Mouse (Mus musculus): Measurements from ENCODE around the gene Mthfr. TPM values are rescaled to one million over a fixed set of nuclear protein-coding genes. Genes with fewer than 3 reads are reported as not detected.
A peak's percentile ranks its signal among the peaks of the same experiment; 100 is the strongest.
"Not testable (repeated sequence)": the region's sequence is repeated elsewhere in the genome, so short reads cannot be mapped to it uniquely, and the experiment has no call there.

Gene Mthfr
- total and polyA plus RNA-seq, 2 experiments from 2014 or later, result 7.9 to 34.5 TPM

- Histone ChIP-seq H3K9ac (peak overlapping the region; percentile 62), H3K9me3 (ENCODE audit: low read length) (no peaks in the 10 kb centered on the region), H3K27me3 (ENCODE audit: insufficient read depth, low read length) (no peaks in the 10 kb centered on the region), H3K4me1 (ENCODE audit: insufficient read depth) (peaks cover 20% of the 10 kb centered on the region), H3K4me3 (ENCODE audit: low read depth, low read length) (peak overlapping the region; percentile 90), H3K27ac (ENCODE audit: low read depth, low read length) (peak overlapping the region; percentile 84), H3K36me3 (ENCODE audit: insufficient read depth) (peaks cover 8% of the 10 kb centered on the region; the same call in 1 of the 2 replicates), H3K4me2 (ENCODE audit: low read depth) (peak overlapping the region; percentile 96)
- ATAC-seq, result peak; percentile 1; the same call in 1 of the 2 replicates
- DNase-seq, result peak; percentile 46
- TF ChIP-seq CTCF (IDR thresholded peaks at IDR 0.05; ENCODE audit: low read depth), result peak; percentile 25
- WGBS, result 15% methylated on average over 19 of the region's 19 CpGs
Measured at GRCm38 (mm10) chr4:148039254-148040028, 564 bp downstream of the Mthfr start.

- H3K4me1 ChIP-seq (ENCODE audit: insufficient read depth), result peaks cover 20% of the 10 kb centered on the region
- no peak for TF ChIP-seq CTCF (IDR thresholded peaks at IDR 0.05; ENCODE audit: low read depth)
Measured at GRCm38 (mm10) chr4:148040029-148040830, 1.4 kb downstream of the Mthfr start.

GRCm38 (mm10) chr4:148040933-148041610, 2.2 kb downstream of the Mthfr start:
- Histone ChIP-seq H3K27ac (ENCODE audit: low read depth, low read length) (peak overlapping the region; percentile 54; the same call in 1 of the 2 replicates), H3K27me3 (ENCODE audit: insufficient read depth, low read length) (no peaks in the 10 kb centered on the region), H3K9ac (peak overlapping the region; percentile 49), H3K4me2 (ENCODE audit: low read depth) (peak overlapping the region; percentile 53), H3K4me3 (ENCODE audit: low read depth, low read length) (peak overlapping the region; percentile 27), H3K9me3 (ENCODE audit: low read length) (no peaks in the 10 kb centered on the region), H3K36me3 (ENCODE audit: insufficient read depth) (peaks cover 6% of the 10 kb centered on the region; the same call in 1 of the 2 replicates), H3K4me1 (ENCODE audit: insufficient read depth) (peaks cover 20% of the 10 kb centered on the region)
- 2% methylated on average over 19 of the region's 19 CpGs for WGBS
- ATAC-seq, result no peak; the same call in 1 of the 2 replicates
- TF ChIP-seq CTCF (IDR thresholded peaks at IDR 0.05; ENCODE audit: low read depth), result no peak
- peak; percentile 38 for DNase-seq

More at GRCm38 (mm10) chr4:148040029-148040830, 1.4 kb downstream of the Mthfr start:
- H3K9me3 ChIP-seq (ENCODE audit: low read length), result no peaks in the 10 kb centered on the region
- H3K4me3 ChIP-seq (ENCODE audit: low read depth, low read length), result peak overlapping the region; percentile 27; the same call in 1 of the 2 replicates
- H3K27ac ChIP-seq (ENCODE audit: low read depth, low read length), result peak overlapping the region; percentile 54; the same call in 1 of the 2 replicates
- DNase-seq (no peak), ATAC-seq (no peak)
- H3K27me3 ChIP-seq (ENCODE audit: insufficient read depth, low read length), result no peaks in the 10 kb centered on the region
- peak overlapping the region; percentile 49; the same call in 1 of the 2 replicates for H3K9ac ChIP-seq
- peak overlapping the region; percentile 96 for H3K4me2 ChIP-seq (ENCODE audit: low read depth)
- 57% methylated on average over 15 of the region's 15 CpGs for WGBS
- peaks cover 9% of the 10 kb centered on the region; the same call in 1 of the 2 replicates for H3K36me3 ChIP-seq (ENCODE audit: insufficient read depth)

GRCm38 (mm10) chr4:148041611-148042191, 2.8 kb downstream of the Mthfr start:
- no peaks in the 10 kb centered on the region for H3K27me3 ChIP-seq (ENCODE audit: insufficient read depth, low read length)
- 6% methylated on average over 16 of the region's 16 CpGs for WGBS

GRCm38 (mm10) chr4:148043327-148043726, 4.5 kb downstream of the Mthfr start:
- not testable (repeated sequence) for H3K9me3 ChIP-seq (ENCODE audit: low read length); DNase-seq; H3K4me2 ChIP-seq (ENCODE audit: low read depth); H3K27me3 ChIP-seq (ENCODE audit: insufficient read depth, low read length); H3K27ac ChIP-seq (ENCODE audit: low read depth, low read length); ATAC-seq; H3K4me3 ChIP-seq (ENCODE audit: low read depth, low read length); H3K9ac ChIP-seq
- Histone ChIP-seq H3K36me3 (ENCODE audit: insufficient read depth) (peaks cover 15% of the 10 kb centered on the region), H3K4me1 (ENCODE audit: insufficient read depth) (peaks cover 15% of the 10 kb centered on the region)
- WGBS, result 55% methylated on average over 7 of the region's 8 CpGs

More at GRCm38 (mm10) chr4:148041611-148042191, 2.8 kb downstream of the Mthfr start:
- Histone ChIP-seq H3K4me1 (ENCODE audit: insufficient read depth) (peaks cover 20% of the 10 kb centered on the region), H3K36me3 (ENCODE audit: insufficient read depth) (peaks cover 6% of the 10 kb centered on the region; the same call in 1 of the 2 replicates), H3K9me3 (ENCODE audit: low read length) (no peaks in the 10 kb centered on the region), H3K4me2 (ENCODE audit: low read depth) (peak overlapping the region; percentile 53), H3K27ac (ENCODE audit: low read depth, low read length) (no peak overlapping the region), H3K4me3 (ENCODE audit: low read depth, low read length) (peak overlapping the region; percentile 27), H3K9ac (peak overlapping the region; percentile 49)
- DNase-seq (no peak), ATAC-seq (no peak)
- TF ChIP-seq CTCF (IDR thresholded peaks at IDR 0.05; ENCODE audit: low read depth), result no peak

GRCm38 (mm10) chr4:148044113-148044512, 5.2 kb downstream of the Mthfr start:
- Histone ChIP-seq H3K9ac (no peak overlapping the region), H3K4me2 (ENCODE audit: low read depth) (no peak overlapping the region), H3K9me3 (ENCODE audit: low read length) (no peaks in the 10 kb centered on the region), H3K4me3 (ENCODE audit: low read depth, low read length) (no peak overlapping the region), H3K36me3 (ENCODE audit: insufficient read depth) (peaks cover 15% of the 10 kb centered on the region), H3K27ac (ENCODE audit: low read depth, low read length) (no peak overlapping the region), H3K27me3 (ENCODE audit: insufficient read depth, low read length) (no peaks in the 10 kb centered on the region), H3K4me1 (ENCODE audit: insufficient read depth) (peaks cover 15% of the 10 kb centered on the region)
- DNase-seq (no peak), ATAC-seq (no peak)
- no peak for TF ChIP-seq CTCF (IDR thresholded peaks at IDR 0.05; ENCODE audit: low read depth)
- 90% methylated on average over 2 of the region's 2 CpGs for WGBS

Data from forebrain, postnatal 0 days (tissue).